Mouse (Mus musculus) heart, postnatal 36 days (tissue): ENCODE data around the gene Tprn. TPM values are rescaled to one million over a fixed set of nuclear protein-coding genes. Genes with fewer than 3 reads are reported as not detected.

Experiments used
- DNase-seq, 2 experiments: peaks; one replicate each; pipeline ENCODE4 v3.0.0; 2021 to 2022
- intact Hi-C: fragments of 180-260 bp; cut with DNase I; formaldehyde crosslinking; loops from one replicate; pipeline ENCODE4 v1.15.1; 2025
- total RNA-seq, 2 experiments: library from RNA; stranded (reverse); gene quantifications; 2 replicates each; pipeline ENCODE4 v1.2.3; 2021

Tprn gene
- total RNA-seq, 2 experiments from 2014 or later: 4.8 to 8.6 TPM

DNA sequence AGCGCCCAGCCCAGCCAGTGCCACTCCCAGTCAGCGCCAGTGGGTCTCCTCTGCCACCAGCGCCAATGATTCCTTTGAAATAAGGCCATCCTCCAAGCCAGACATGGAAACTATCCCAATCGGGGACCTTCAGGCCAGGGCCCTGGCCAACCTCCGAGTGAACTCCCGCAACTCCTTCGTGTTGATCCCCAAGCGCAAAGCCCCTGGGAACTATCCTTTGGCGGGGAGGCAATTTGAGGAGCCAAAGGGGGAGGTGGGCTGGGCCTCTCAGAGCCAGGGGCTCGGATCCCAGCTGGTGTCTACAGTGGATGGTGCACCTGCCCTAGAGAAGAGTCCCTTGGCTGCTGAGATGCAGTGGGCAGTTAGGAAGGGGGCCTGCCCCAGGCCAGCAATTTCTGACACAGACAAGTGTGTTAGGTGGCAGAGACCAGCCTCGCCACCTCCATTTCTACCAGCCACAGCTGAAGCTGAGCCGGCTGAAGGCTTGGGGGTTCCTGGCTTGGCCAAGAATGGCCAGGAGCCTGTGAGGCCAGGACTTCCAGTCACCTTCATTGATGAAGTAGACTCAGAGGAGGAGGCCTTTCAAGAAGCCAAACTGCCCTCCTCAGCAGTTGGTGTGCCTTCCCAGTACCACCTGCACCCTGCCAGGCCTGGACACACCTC is 1.3 kb downstream of the Tprn start:
- DNase-seq: no peak
- intact Hi-C loops: no loop called here

DNA sequence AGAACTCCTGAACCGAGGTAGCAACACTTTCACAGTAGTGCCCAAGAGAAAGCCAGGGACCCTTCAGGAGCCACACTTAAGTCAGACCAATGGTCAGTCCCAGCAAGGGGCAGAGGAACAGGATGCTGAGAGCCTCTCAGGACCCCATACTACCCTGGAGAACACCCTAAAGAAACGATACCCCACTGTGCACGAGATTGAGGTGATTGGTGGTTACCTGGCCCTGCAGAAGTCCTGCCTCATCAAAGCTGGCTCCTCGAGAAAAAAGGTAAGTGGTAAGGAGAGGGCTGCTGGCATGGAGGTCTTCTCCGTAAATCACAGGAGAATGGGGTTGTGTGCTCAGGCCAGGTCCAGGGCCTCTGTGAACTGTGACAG is 1.9 kb downstream of the Tprn start:
- no peak for DNase-seq
- intact Hi-C loops: no loop called here

DNA sequence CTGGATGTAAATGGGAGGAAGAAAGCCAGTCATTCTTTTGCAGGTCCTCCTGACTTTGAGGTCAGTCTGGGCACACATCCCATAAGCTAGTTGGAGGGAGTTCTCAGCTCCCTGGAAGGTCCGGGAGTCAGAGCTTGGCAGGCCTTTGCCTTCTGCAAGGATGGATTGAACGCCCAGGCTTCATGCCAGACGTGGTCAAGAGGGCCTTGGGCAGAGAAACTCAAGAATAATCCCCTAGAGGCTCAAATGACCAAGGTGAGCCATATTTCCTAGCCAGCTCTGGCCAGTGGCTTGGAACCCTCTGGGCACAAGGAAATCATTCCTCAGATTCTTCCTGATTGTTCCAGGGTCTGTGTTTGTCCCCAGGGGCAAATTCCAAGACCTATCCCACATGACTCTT is 2.4 kb downstream of the Tprn start:
- intact Hi-C loops: no loop called here
- no peak for DNase-seq

DNA sequence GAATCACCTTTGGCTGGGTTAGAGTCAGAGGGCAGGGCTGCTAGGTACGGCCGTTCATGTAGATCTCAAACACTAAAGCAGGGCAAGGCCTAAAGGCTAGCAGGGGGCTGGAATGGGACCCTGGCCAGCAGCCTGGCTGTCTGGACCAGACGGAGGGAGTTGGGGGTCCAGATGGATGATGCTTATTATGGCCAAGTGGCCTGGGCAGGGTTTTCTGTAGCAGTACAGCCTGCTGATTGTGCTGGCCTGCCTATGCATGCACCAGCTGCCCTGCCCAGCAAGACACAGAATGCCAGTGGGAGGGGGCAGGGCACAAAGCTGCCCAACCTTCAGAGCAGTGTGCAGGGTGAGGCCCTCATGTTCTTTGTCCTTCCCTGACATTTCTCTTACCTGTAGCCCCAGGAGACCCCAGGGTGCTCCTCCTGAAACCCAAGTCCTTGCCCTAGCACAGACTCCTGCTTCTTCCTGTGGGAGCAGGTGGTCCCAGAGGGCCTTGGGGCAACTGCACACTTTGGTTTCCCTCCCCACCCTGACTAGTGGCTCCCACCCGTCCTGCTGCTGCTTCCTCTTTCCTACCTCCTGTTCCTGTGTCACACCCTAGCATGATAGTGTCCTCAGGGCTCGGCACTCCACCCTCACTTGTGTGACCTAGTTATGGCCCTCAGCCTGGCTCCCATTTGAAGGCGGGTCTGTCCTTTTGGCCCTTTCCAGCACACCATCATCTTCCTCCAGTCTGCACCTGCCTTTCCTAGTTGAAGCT is 3.7 kb downstream of the Tprn start:
- intact Hi-C loops: no loop called here
- DNase-seq: peak; percentile 22 to 47

DNA sequence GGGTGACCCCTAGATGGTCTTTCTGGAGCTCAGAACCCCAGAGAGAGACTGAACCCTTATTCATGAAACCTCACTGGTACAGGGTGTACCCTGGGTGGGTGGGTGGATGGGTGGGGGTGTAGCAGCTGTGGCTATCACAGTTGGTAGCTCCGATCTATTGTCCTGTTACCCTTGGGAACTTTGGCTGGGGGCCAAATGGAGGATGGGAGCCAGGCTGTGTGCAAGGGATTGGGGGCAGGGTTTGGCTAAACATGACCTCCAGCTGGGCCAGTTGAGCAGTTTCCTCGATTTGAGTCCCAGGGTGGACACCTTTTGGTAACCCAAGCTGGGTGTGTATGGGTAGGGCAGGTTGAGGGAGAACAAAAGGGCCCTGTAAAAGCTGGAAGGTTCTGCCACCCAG is 4.3 kb downstream of the Tprn start:
- intact Hi-C loops: no loop called here
- DNase-seq: peak; percentile 51 to 58

DNA sequence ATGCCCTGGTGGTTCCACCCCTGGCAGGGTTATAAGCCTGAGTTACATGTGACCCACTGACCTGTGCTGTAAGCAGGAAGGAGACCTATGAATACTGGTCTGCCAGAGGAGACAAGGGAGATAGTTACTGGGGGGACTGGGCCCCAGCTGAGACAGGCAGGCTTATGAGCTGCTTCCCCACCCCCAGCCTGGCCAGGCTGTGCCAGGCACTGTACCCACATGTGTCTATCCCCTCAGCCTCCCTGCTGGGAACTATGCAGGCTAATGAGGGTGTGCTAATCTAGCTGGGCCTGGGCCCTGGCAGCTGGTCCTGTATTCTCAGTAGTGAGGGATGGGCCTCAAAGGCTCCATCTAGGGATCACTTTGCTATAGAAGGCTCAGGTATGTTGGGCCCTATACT is 4.8 kb downstream of the Tprn start:
- no peak for DNase-seq
- intact Hi-C loops: no loop called here

DNA sequence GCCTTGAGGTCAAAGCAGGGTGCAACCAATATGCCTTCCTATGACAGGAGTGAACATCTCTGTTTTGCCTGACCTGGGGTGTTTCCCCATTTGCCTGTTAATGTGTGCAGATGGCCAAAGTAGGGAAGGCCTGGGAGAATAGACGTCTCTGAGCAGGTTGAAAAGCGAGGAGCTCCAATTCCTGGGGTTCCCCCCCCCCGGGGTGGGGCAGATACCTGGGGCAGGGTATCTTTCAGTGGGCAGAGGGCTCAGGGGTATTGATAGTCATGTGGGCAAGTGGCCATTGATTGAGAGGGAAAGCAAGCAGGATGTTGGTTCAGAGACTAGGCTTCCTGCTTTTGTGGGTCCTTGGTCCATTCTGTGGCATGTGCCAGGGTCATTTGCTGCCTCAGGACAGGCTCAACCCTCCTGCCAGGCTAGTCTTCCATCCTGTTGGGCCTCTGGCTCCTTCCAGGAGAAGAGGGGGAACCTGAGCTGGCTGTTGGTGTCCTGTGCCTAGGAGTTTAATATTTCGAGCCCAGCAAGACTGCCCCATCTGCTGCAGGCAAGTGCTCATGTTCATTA is 5.4 kb downstream of the Tprn start:
- intact Hi-C loops: no loop called here
- no peak for DNase-seq

DNA sequence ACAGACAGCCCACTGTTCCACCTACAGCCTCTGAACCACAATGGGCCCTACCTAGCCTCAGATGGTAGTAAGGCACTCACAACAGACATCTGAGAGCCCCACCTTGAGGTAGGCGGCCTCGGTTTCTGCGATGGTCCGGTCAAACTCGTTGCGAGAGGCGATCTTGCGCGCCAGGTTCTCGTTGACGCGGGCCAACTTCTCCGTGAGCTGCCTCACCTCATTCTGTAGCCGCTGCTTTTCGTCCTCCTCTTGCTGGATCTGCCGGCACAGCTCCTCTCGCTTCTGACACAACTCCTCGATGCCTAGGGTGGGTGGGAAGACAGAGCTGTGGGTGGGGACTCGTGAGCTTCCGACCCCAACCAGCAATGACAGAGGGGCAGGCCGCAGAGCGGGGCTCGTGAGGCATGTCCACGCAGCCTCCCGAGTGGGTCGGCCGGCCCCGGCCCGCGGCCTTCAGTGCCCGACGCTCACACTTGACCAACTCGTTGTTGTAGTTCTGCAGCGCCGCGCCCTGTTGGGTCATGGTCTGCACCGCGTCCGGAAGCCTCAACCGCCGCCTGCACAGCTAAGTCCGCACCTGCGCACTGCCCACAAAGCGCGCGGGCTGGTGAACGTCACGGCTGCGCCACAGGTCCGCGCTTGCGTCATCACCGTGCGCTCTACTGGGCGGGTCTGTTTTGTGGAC is 9.6 kb downstream of the Tprn start, which contains the start of the genes Ssna1 and Anapc2:
Gene Ssna1 (minus strand): TSS at position 612 of the 685 bp plus-strand sequence.
Gene Anapc2 (plus strand): TSS at position 652 of the 685 bp plus-strand sequence.
- DNase-seq: peak; percentile 98
- intact Hi-C loops: loop anchor here (1.0 to 5.0 kb wide), 4 partner anchors 17 to 75 kb away; partner anchors contain the start of genes Man1b1, Tmem203 and Tor4a

DNA sequence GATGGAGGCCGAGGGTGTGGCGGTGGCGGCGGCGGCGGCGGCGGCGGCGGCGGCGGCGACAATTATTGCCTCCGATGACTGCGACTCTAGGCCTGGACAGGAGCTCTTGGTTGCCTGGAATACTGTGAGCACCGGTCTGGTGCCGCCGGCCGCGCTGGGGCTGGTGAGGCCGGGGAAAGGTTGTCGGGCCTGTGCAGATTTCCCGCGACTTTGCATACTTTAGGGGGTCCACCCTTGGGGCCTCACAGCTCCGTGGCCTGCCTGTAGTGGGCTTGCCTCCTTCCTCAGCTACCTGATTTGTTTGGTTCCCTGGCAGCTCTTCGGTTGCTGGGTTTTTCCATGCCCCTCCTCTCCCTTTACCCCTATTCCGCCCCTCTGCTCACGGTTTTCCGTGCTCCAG is 10.1 kb downstream of the Tprn start:
- intact Hi-C loops: loop anchor here (2.0 to 5.0 kb wide), 3 partner anchors 18 to 75 kb away; partner anchors contain the start of genes Man1b1, Tmem203 and Tor4a

DNA sequence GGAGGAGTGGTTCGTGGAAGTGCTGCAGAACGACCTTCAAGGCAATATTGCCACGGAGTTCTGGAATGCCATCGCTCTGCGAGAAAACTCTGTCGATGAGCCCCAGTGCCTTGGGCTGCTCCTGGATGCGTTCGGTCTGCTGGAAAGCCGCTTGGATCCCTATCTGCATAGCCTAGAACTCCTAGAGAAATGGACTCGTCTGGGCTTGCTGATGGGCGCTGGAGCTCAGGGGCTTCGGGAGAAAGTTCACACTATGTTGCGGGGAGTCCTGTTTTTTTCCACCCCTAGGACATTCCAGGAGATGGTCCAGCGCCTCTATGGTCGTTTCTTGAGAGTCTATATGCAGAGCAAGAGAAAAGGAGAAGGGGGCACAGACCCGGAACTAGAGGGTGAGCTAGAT is 10.6 kb downstream of the Tprn start:
- intact Hi-C loops: loop anchor here (2.0 to 5.0 kb wide), 3 partner anchors 18 to 76 kb away; partner anchors contain the start of genes Man1b1, Tmem203 and Tor4a
- no peak for DNase-seq

More for the DNA sequence above, 10.1 kb downstream of the Tprn start:
- no peak for DNase-seq

DNA sequence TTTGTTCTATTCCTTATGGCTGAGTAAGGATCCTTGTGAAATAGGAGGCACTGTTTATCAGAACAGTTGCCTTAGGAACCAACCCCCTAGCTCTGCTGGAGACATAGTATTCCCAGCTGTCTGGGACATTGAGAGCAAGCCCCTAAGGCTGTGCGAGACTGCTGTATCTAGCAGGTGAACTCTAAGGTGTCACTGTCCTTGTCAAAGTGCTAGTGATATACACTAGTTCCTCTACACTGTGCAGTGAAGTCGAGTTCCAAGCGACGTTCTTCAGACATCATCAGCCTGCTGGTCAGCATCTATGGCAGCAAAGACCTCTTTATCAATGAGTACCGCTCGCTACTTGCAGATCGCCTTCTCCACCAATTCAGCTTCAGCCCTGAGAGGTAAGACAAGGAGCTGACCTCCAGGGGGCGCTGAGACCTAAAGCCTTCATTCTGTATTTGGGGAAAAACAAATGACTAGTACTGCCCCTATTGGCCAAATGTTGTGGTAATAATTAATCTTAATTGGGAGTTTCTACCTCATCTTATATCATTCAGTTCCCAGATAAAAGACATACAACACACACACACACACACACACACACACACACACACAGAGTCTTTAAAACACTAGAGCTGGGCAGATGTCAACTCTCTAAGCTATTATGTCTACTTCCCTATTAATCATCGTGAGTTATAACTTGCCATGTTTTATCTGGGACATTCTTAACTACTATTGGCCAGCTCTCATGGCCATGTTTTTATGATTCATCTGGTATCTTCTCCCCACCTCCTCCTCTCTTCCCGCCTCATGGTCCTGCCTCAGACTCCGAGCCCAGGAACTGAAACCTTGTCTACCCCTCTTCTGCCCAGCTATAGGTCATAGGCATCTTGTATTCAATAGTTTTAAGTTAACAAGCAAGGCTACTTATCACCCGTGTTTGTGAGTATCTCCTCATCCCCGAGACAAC is 16.8 kb downstream of the Tprn start:
- DNase-seq: peak; percentile 75 to 82
- intact Hi-C loops: loop anchor here (5.0 kb wide), 1 partner anchor 128 kb away; no protein-coding TSS in a partner anchor

DNA sequence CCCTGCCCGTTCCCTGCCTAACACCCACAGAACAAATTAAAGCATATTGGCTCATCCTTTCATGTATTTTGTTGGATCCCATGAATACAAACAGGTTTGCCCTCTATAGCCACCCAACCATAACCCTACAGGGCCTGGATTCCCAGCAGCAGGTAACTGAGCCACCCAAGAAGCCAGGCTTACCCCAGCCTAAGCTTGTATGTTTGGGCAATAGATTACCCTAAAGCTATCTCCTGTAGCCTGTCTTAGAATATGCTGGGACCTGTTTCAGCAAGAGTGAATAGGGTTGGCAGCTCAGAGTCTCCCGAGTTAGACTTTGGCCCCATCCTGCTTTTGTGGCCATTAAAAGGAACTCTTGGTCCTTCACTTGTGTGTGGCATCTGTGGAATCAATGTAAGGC is 23.1 kb downstream of the Tprn start:
- intact Hi-C loops: no loop called here
- no peak for DNase-seq

DNA sequence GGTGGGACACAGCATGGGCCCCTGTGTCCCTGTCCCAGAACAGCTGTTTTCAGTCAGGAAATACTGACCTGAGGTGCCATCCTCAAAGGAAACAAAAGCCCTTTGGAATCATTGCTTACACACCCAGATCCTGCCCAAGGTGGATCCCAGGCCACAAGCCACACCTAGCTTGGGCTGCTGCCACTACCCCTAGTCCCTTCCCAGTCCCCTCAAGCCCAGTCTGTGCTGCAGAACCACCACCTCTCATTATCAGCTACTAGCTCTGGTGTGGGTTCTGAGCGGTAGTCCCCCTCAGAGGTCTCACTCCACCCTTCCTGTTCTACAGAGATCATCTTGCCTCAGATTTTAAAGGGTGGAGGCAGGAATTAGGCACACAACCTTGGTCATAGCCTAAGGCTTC is 23.9 kb downstream of the Tprn start:
- no peak for DNase-seq

DNA sequence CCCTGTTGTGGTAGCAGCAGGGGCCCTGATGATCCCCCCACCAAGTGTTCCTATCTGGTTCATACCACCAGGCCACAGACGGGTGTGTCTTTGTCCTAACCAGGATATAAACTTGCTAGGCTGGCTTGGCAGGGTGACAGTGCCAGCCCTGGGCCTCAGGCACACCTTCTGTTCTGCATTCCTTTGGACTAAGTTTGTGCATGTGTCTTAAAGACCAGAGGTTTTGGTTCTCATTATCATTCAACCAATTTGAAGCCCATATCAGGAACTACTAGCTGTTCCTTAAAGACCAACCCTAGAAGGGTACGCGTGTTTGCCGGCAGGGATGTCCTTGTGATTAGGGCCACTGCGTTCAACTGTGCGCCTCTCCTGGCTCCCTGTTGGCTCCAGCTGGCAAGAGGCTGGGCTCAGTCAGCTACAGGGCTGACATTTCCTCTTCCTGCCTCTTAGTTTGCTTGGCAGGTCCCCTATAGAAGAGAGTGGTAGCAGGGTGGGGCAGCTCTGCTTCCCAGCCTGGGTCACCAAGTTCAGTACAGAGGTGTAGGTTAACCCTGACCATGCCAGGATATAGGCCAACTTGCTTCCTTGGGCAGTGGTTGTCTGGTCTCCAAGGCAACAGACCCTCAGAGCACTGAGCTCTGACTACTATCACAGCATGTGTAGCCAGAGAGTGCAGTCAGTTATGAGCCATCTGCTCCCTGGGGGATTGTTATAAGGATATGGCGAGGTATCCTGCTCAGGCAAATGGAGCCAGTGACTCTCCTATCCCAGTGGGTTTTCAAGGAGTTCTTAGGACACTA is 24.6 kb downstream of the Tprn start:
- intact Hi-C loops: no loop called here

More for the DNA sequence above, 23.9 kb downstream of the Tprn start:
- intact Hi-C loops: no loop called here

DNA sequence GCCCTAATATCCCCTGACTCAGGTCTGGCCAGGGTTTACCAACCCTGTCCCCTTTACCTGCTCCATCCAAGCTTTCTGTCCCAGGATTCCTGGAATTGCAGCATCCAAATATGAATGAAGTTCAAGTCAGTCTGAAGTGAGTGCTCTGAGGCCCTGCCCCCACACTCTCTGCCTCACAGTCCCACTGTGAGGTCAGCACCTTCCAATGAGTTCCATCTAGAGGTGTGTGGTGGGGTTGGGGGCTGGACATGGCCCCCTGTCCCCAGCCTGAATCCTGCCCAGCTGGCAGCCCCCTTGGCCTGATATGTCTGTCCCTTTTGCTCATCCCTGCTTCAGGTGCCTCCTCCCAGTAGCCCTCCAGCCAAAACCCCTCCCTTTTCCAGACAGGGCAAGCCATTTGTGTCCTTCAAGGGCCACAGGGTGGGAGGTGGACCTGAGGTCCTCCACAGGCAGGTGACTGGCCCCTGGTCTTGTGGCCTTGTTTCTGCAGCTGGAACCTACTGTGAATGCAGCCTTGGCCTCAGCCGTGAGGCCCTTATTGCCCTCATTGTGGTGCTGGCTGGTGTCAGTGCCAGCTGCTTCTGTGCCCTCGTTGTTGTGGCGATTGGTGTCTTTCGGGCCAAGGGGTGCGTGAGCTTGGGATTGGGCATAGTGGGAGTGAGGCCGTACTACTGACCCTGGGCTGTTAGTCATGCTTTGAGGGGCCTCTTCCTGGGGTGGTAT is 25.7 kb downstream of the Tprn start, which contains the start of gene Tmem210:
Gene Tmem210 (plus strand): TSS at position 219 of the 723 bp plus-strand sequence.
- no peak for DNase-seq
- intact Hi-C loops: no loop called here

More for the DNA sequence above, 24.6 kb downstream of the Tprn start:
- DNase-seq: no peak

DNA sequence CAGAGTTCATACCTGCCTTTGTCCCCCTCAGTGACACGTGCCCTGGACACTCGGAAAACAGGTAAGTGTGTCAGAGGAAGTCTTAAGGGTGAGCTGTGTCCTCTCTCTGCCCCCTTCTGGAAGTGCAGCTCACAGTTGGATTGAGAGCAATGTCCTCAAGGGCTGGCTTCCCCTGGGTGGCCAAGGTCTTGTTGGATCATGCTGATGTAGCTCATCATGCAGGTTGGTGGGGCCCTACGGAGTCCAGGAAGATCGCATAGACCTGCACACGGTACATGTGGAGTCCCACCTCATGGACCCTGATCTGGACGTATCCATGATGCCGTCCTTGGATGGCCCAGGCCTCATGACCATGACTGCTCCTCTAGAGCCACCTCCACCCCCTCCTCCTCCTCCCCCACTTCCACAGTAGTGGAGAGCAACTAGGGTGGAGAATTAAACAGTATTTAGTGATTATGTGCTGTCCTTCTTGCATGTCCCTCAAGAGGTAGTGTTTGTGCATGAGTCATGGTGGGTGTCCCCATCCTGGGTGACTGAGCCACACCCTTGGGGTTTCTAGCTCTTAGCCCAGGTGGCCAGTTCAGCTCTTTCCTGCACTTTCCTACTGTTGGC is 26.4 kb downstream of the Tprn start:
- DNase-seq: no peak
- intact Hi-C loops: no loop called here

DNA sequence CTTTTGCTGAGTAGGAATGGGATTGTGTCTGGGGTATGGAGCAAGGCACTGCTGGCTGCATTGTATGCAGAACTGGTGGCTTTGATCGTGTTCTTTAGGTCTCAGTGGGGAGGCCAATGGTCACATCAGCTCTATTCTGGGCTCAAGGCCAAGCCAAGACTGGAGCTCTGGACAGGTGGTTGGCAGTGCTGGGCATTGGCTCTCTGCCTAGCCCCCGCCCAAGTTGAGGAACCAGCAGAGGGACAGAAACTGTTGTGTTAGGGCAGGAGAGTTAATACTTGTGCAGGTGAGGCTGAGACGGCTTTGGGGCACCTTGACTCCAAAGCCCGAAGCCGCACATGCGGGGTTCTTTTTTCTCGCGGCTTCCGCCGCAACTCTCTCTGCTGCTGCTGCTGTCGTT is 27.2 kb downstream of the Tprn start, which contains the start of gene Lrrc26:
Gene Lrrc26 (plus strand): TSS at position 265 of the 400 bp plus-strand sequence.
- intact Hi-C loops: loop anchor here (5.0 kb wide), 2 partner anchors 62 to 162 kb away; no protein-coding TSS in a partner anchor
- no peak for DNase-seq
